Mouse (Mus musculus) liver, postnatal 0 days (tissue): ENCODE results near the gene Mon2.

ENCODE experiments used
- CTCF ChIP-seq: sonication (generic); IDR thresholded peaks from 2 replicates; pipeline ENCODE4 v1.5.1; 2016; ENCODE audit warnings: antibody characterized with exemption, low read depth
- EP300 ChIP-seq: IDR thresholded peaks from 2 replicates; pipeline ENCODE4 v1.6.1; 2016; ENCODE audit warnings: antibody characterized with exemption, low read depth, mild to moderate bottlenecking

GRCm38 (mm10) chr10:123071997-123072396, 4.3 kb downstream of the Mon2 start:
- no peak for TF ChIP-seq CTCF
- TF ChIP-seq EP300: no peak
